Mouse (Mus musculus) heart, postnatal 0 days (tissue): ENCODE results near the gene Wdr19.

Experiments used
- CTCF ChIP-seq: IDR thresholded peaks from 2 replicates; pipeline ENCODE4 v1.5.1; 2016; ENCODE audit warnings: antibody characterized with exemption, control low read depth, low read depth
- EP300 ChIP-seq: IDR thresholded peaks from 2 replicates; pipeline ENCODE4 v1.6.1; 2016; ENCODE audit warnings: antibody characterized with exemption, low read depth

DNA sequence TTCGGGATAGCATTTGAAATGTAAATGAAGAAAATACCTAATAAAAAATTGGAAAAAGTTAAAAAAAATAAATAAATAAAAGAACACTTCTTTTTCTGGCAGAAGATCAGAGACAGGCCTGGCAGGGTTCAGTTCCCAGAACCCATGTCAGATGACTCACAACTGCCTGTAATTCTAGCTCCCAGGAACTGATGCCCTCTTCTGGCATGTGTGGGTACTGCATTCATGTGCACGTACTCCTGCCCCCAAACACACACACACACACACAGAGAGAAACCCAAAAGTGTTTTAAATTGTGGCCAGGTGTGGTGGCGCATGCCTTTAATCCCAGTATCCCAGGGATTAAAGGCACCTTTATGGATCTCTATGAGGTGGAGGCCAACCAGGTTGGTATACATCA, 84.7 kb downstream of the Wdr19 start:
- TF ChIP-seq CTCF (0 out of 2 replicates have a peak, but pooled peaks have one; percentile 25), EP300 (no peak)
